Mouse (Mus musculus) layer of hippocampus, adult 18-20 months (tissue): Measurements from ENCODE around the gene Stfa3. TPM values are rescaled to one million over a fixed set of nuclear protein-coding genes. Genes with fewer than 3 reads are reported as not detected.
"Not testable (repeated sequence)": the region's sequence is repeated elsewhere in the genome, so short reads cannot be mapped to it uniquely, and the experiment has no call there.

ENCODE experiments used
- DNase-seq, 2 experiments: peaks; one replicate each; pipeline ENCODE4 v3.0.0; 2022; ENCODE audit warnings: low spot score in 2 of 2
- long read RNA-seq: library from polyadenylated mRNA; stranded (forward); transcript quantifications from one replicate; pipeline ENCODE4 v2.0.0, GENCODE M21; 2021
- total RNA-seq, 2 experiments: library from RNA; stranded (reverse); gene quantifications; 2 replicates each; pipeline ENCODE4 v1.2.3; 2021

Stfa3 gene
- total RNA-seq = not detected
- long read RNA-seq = 0 reads

GRCm38 (mm10) chr16:36455342-36455802 is at the start of gene Stfa3:
Gene Stfa3 (minus strand): TSS chr16:36455392.
- no peak for DNase-seq

- DNase-seq = no peak
Observed at GRCm38 (mm10) chr16:36502286-36502685, 47.1 kb upstream of the Stfa3 start.

DNA sequence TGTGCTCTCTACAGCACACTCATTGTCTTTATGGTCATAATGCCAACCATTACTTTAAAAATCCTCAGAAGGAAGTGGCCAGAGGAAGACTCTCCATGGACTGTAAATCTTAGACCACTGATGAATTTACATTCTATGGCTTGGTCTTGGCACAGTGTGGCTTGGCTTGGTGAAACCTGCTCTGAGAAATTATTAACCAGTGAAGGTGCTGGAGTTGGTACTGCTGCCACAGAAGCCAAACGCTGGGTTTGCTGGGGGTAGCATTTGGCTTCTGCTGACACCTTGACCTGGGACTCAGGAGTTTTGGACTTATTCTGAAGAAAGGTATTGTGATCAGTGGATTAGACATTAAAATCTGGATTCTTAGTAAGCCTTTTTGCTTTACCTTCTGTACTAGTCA is 37.2 kb upstream of the Stfa3 start:
- DNase-seq = no peak

DNA sequence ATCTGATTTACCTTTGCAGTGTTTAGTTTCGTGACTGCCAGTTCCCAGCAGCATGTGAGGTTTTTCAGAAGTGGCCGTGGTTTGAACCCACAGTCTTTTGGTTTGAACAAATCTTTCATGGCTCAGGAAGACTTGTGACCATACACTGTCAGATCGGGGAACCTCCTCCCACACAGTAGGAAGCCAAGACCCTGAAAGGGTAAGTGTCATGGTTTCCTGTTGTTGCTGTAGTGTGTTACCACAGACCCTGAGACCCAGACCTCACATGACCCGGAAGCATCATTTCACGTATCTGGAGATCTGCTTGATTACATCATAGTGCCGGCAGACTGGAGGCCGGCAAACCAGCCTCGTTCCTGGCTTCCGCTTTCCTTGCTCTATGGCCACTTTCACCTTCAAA is 21.7 kb upstream of the Stfa3 start:
- no peak for DNase-seq

DNA sequence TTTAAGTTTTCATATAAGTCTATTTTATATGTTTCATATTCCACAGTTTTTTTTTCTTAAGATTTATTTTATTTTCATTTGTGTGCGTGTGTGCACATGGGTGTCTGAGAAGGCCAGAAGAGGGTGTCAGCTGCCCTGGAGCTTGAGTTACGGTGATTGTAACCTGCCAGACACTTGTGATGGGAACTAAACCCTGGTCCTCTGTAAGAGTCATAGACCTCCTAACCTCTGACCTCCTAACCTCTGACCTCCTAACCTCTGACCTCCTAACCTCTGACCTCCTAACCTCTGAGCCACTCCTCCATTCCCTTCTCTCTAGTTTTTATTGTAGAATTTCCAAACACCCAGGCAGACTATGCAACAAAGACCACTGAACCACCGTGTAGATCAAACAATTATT is 20.3 kb upstream of the Stfa3 start:
- no peak for DNase-seq

DNA sequence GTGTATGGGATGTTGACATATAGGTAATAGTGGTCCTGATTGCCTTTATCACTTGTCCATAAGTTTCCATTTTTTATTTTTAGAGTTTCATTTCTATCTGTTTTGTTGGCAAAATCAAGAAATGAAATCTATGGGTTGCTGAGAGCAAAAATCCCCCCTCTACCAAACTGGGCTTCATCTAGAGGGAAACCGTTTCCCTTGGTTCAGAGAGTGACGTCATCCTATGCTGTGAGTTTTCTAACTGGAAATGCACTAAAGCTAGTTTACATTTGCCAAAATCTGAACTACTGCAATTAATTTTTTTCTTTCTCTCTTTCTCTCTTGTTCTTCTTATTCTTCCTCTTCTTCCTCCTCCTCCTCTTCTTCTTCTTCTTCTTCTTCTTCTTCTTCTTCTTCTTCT is 19.7 kb upstream of the Stfa3 start:
- no peak for DNase-seq

DNA sequence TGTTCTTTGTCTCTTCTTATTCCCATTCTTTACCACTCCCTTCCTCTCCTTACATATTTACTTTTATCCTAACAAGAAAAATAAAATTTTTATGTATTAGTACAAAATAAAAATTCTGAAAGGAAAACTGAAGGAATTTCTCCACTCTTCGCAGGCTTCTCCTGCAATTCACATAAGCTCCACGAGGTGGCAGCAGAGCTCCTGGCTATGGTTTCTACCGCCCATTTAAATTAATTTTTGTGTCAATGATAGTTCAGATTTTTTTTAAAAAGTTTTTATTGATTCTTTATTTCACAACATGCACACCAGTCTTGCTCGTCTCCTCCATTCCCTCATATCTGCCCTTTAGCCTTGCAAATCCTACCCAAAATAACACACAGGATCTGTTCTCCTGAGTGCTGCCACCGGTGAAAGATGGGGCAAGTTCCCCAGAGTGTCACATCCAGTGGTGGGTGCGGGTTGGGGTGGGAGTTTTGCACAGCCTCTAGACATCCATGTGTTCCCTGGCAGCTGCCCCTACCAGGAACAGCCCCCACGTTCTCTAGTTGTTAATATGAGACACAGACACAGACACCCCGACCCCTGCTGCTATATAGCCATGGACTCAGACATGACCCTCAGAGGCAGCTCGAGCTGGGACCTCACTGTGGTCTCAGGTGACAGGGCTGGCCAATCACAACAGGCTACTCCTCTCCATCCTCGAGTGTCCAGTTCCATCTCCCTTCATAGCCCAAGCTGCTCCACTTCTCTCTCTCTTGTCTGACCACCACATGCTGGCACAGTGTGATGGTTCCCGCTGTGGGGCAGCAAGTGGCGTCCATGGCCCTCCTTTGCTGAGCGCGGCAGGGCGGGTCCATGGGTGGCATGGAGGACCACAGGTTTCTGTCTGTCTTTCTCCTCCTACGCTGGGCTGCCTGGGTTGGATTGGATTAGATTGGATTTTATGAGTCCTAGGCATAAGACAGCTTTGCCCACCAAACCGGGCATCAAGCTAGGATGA is 18.3 kb upstream of the Stfa3 start:
- peak in 1 of 2 experiments; percentile 56 for DNase-seq

DNA sequence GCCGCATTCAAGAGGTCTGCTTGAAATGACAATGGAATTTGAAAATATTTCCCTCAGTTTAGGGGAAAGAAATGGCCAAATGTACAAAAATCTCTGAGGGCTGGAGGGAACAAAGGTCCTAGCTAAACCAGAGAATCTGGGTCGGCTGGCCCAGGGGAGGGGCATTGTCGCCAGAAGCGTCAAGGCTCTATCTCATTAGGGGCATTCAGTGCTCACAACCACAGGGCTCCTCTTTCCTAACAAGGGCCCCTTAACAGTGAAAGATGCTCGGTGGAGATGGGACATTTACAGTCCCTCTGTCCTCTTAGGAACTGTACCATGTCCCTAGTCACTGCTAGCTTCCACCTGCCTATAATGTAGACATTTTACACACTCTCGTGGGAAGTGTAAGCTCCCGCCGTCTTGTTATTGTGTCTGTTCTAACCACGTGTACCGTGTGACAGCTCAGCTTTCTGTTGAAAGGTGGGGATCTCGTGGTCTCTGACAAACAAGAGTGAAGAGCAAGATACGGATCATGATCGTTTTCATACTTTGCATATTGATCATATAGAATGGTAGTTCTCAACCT is 16.0 kb upstream of the Stfa3 start:
- no peak for DNase-seq

- DNase-seq = no peak
Observed at GRCm38 (mm10) chr16:36469955-36470478, 14.8 kb upstream of the Stfa3 start.

- no peak for DNase-seq
Observed at GRCm38 (mm10) chr16:36469367-36469766, 14.2 kb upstream of the Stfa3 start.

GRCm38 (mm10) chr16:36468862-36469261 is 13.7 kb upstream of the Stfa3 start:
- DNase-seq = no peak

DNA sequence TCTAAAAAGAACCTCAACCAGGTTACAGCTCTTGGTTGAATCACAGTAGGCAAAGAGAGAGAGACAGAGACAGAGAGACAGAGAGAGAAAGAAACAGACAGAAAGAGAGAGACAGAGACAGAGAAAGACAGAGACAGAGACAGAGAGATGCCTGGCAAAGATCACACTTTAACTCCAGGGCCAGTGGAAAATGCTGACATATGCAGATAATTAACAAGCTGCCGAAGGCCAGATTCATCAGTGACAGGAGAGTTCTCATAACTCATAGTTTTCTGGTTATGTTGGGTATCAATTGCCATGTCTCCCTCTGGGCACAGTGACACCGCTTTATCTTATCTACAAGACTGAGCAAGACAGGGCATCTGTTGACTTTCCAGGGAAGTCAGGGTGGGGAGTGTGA is 12.7 kb upstream of the Stfa3 start:
- no peak for DNase-seq

GRCm38 (mm10) chr16:36465436-36465835 is 10.2 kb upstream of the Stfa3 start:
- DNase-seq = no peak

DNA sequence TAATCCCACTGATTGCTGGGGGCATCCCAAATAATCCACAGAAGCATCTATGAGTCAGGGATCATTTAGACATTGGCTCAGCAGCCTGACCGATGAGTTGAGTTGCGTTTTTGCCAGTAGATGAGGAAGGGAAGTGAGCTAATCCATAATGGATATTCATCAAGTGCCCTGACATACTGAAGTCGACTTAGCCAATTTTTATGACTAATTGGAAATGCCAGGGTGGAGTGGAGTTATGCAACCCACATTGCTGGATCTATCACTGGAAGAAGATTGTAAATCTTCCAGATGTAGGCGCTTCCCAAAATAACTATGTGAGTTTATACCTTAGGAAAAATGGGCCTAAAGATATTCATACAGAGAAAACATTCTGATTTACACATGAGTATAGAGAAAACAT is 8.9 kb upstream of the Stfa3 start:
- peak in 1 of 2 experiments; percentile 7 for DNase-seq

GRCm38 (mm10) chr16:36460426-36460825 is 5.2 kb upstream of the Stfa3 start:
- no peak for DNase-seq

DNA sequence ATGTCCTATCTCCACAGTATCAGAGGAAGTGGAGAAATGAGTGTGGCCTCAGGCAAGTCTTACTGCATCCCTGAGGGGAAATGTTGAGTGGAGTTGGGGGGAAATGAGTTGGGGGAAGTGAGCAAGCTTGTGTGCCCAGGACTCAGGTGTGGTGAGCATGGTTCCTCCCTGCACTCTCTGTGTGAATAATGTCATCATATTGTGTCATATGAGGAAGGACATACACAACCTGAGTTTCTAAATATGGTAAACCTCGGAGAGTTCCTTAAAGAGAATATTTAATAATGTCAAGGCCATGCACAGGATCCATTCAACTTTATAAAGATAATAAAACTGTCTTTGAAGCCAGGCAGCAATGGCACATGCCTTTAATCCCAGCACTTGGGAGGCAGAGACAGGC is 34.2 kb downstream of the Stfa3 start:
- not testable (repeated sequence) for DNase-seq

DNA sequence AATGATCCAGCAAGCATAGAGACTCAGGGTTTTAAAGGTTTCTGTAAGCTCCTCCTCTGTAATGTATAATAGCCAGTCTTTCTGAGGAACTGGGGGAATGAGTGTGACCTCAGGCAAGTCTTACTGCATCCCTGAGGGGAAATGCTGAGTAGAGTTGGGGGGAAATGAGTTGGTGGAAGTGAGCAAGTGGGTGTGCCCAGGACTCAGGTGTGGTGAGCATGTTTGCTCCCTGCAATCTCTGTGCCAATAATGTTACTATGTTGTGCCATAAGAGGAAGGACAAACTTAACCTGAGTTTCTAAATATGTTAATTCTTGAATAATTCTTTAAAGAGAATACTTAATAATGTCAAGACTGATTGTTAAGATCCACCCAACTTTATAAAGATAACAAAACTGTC is 46.8 kb downstream of the Stfa3 start, which contains the start of gene Stfa2:
Stfa2 (minus strand) TSS at position 101 of the 400 bp plus-strand sequence.
- DNase-seq = no peak

Other genes with a start within 250 kb of the Stfa3 start
- gene Gm5416, start 245.0 kb downstream of the Stfa3 start, total RNA-seq = not detected
- gene 2010005H15Rik, start 233.9 kb downstream of the Stfa3 start, total RNA-seq = not detected
- gene Stfa1, start 178.4 kb downstream of the Stfa3 start, total RNA-seq = not detected
- gene BC117090, start 121.1 kb downstream of the Stfa3 start, total RNA-seq = not detected
- not detected for gene BC100530, start 87.6 kb downstream of the Stfa3 start, total RNA-seq
- not detected for gene Stfa2, start 46.9 kb downstream of the Stfa3 start, total RNA-seq
- under 1 TPM; 0.10 to 0.12 TPM for gene Casr, start 106.7 kb upstream of the Stfa3 start, total RNA-seq
- 1 to 10 TPM in 1 of 2 experiments, under 1 TPM in 1; 0.99 to 1.4 TPM for gene Cd86, start 210.7 kb upstream of the Stfa3 start, total RNA-seq
- gene Ildr1, start 238.6 kb upstream of the Stfa3 start, total RNA-seq = under 1 TPM; 0.10 to 0.15 TPM